Mouse (Mus musculus) heart, embryonic 13.5 days (tissue): ENCODE measurements around the gene Slc6a1. TPM values are rescaled to one million over a fixed set of nuclear protein-coding genes. Genes with fewer than 3 reads are reported as not detected.

Experiments
- ATAC-seq: fragments of 200-750 bp; cut with Nextera tagmentation; 2 replicates; pipeline ENCODE4 v1.8.0; 2017; ENCODE audit warnings: moderate TSS enrichment; ENCODE audit not compliant: insufficient number of reproducible peaks, low FRiP score, low TSS enrichment; ENCODE audit errors: extremely low read depth
- H3K27ac ChIP-seq: fragments of 300-500 bp; sonication (generic); replicated peaks from 2 replicates; pipeline ENCODE4 v1.5.1; 2015; ENCODE audit warnings: moderate library complexity, mild to moderate bottlenecking, inconsistent platforms
- H3K27me3 ChIP-seq: fragments of 300-500 bp; sonication (generic); replicated peaks from 2 replicates; pipeline ENCODE4 v1.6.1; 2015; ENCODE audit warnings: mild to moderate bottlenecking, inconsistent platforms
- H3K36me3 ChIP-seq: fragments of 300-500 bp; sonication (generic); 2 replicates; pipeline ENCODE4 v1.6.1; 2015; ENCODE audit warnings: mild to moderate bottlenecking, inconsistent platforms
- H3K4me1 ChIP-seq: fragments of 300-500 bp; sonication (generic); 2 replicates; pipeline ENCODE4 v1.6.1; 2015; ENCODE audit warnings: inconsistent platforms
- H3K4me2 ChIP-seq: fragments of 300-500 bp; sonication (generic); 2 replicates; pipeline ENCODE4 v1.6.1; 2015; ENCODE audit warnings: inconsistent platforms, mild to moderate bottlenecking, moderate library complexity
- H3K4me3 ChIP-seq: fragments of 300-500 bp; sonication (generic); 2 replicates; pipeline ENCODE4 v1.5.1; 2015; ENCODE audit warnings: moderate library complexity, mild to moderate bottlenecking, inconsistent platforms
- H3K9ac ChIP-seq: fragments of 300-500 bp; sonication (generic); 2 replicates; pipeline ENCODE4 v1.6.1; 2015; ENCODE audit warnings: inconsistent platforms, mild to moderate bottlenecking, moderate library complexity
- H3K9me3 ChIP-seq: fragments of 300-500 bp; sonication (generic); 2 replicates; pipeline ENCODE4 v1.6.1; 2016; ENCODE audit warnings: inconsistent platforms
- WGBS: fragments of 180-500 bp; shearing (Covaris S2); methylation state at CpG from one replicate; pipeline ENCODE4 v1.1.7; 2015; ENCODE audit warnings: mixed read lengths; 5-methylcytosine and 5-hydroxymethylcytosine counted together
- polyA plus RNA-seq: library from polyadenylated mRNA; unstranded; fragments of >200 nt; fragmentation: Nextera tagmentation; extraction: Ambion mirVana; gene quantifications from 2 replicates; pipeline ENCODE4 v1.2.1, GENCODE M21; 2015

Gene Slc6a1
- polyA plus RNA-seq, 1 experiment from 2014 or later, result 0.63 TPM

DNA sequence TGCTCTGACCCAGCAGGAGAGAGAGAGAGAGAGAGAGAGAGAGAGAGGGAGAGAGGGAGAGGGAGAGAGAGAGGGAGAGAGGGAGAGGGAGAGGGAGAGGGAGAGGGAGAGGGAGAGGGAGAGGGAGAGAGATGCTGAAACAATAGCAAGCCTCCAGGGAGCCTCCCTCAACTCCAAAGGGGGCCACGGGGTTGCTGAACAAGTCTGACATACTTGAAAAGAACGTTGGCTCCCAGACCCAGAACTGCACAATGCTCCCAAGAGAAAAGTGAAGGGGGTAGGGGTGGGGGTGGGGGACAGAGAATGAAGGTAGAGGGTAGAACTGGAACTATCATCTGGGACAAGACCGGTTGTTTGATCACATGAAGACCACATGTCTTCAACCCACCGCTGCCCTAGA is 14.5 kb upstream of the Slc6a1 start:
- no peak for ATAC-seq
- H3K27me3 ChIP-seq, result peaks cover 77% of the 10 kb centered on the region
- no peaks in the 10 kb centered on the region for H3K9me3 ChIP-seq
- no peak overlapping the region for H3K9ac ChIP-seq
- H3K4me1 ChIP-seq, result peaks cover 25% of the 10 kb centered on the region
- 33% methylated on average over 4 of the region's 4 CpGs for WGBS
- no peak overlapping the region for H3K27ac ChIP-seq
- H3K4me3 ChIP-seq, result no peak overlapping the region
- H3K36me3 ChIP-seq, result no peaks in the 10 kb centered on the region
- H3K4me2 ChIP-seq, result no peak overlapping the region

DNA sequence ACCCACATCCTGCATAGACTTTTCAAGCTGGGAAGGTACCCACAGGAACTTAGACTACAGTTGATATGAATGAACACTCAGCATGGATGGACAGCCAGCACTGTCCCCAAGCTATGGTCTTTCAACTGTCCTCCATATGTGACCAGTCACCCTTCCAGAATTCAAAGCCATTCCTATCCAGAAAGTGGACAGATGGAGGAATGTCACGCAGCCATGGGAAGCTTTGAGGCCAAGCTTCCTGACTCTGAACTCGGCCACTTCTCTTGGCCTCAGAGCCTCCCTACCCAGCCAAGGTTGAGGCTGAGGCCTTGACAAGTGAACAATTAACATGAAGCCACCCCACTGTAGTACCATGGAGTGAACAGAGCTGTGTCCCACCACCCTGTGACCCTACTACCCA is 12.8 kb upstream of the Slc6a1 start:
- WGBS, result 66% methylated on average over 2 of the region's 2 CpGs
- H3K27ac ChIP-seq, result no peak overlapping the region
- H3K36me3 ChIP-seq, result no peaks in the 10 kb centered on the region
- no peak overlapping the region for H3K9ac ChIP-seq
- H3K4me2 ChIP-seq, result no peak overlapping the region
- H3K27me3 ChIP-seq, result peaks cover 81% of the 10 kb centered on the region
- H3K4me3 ChIP-seq, result no peak overlapping the region
- H3K4me1 ChIP-seq, result peaks cover 21% of the 10 kb centered on the region
- ATAC-seq, result no peak
- H3K9me3 ChIP-seq, result no peaks in the 10 kb centered on the region

DNA sequence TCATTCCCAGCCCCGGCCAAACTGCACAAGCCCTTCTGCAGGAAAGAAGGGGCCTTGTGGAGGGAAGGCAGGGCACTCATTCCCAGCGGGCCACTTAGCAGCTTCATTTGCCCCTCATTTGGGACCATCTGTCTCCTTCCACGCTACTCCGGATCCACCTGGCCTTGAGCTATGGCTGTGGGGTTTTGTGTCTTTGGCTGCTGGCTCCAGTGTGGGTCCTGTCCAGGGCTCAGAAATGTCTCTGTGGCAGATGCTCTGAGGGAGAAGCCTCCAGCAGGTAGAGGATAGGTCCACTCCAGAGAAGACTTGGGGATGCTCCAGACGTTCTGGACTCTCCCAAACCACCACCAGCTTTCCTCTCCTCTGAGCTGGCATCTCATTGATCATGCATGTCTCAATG is 11.6 kb upstream of the Slc6a1 start:
- no peak overlapping the region for H3K27ac ChIP-seq
- H3K4me2 ChIP-seq, result no peak overlapping the region
- H3K4me3 ChIP-seq, result no peak overlapping the region
- no peaks in the 10 kb centered on the region for H3K9me3 ChIP-seq
- H3K27me3 ChIP-seq, result peaks cover 78% of the 10 kb centered on the region
- ATAC-seq, result no peak
- no peak overlapping the region for H3K9ac ChIP-seq
- WGBS, result 45% methylated on average over 5 of the region's 5 CpGs
- peaks cover 17% of the 10 kb centered on the region for H3K4me1 ChIP-seq
- no peaks in the 10 kb centered on the region for H3K36me3 ChIP-seq

DNA sequence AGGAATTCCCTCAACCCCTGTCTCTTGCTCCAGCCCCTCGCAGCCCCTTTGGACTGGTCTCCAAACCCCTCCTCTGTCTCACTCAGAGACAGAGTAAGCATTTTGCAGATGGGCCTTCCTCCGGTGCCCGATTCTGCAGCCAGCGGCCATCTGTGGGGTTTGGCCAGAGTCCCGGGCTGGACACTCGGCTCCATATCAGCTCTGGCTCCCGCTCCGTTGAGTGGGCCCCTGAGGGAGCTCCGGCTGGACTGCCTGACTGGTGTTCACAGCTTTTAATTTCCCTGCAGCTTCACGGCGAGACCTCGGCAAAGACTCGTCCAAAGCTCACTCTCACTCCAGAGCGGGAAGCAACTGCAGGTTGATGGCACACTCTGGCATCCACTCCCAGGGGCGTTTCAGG is 10.2 kb upstream of the Slc6a1 start:
- WGBS, result 45% methylated on average over 15 of the region's 15 CpGs

DNA sequence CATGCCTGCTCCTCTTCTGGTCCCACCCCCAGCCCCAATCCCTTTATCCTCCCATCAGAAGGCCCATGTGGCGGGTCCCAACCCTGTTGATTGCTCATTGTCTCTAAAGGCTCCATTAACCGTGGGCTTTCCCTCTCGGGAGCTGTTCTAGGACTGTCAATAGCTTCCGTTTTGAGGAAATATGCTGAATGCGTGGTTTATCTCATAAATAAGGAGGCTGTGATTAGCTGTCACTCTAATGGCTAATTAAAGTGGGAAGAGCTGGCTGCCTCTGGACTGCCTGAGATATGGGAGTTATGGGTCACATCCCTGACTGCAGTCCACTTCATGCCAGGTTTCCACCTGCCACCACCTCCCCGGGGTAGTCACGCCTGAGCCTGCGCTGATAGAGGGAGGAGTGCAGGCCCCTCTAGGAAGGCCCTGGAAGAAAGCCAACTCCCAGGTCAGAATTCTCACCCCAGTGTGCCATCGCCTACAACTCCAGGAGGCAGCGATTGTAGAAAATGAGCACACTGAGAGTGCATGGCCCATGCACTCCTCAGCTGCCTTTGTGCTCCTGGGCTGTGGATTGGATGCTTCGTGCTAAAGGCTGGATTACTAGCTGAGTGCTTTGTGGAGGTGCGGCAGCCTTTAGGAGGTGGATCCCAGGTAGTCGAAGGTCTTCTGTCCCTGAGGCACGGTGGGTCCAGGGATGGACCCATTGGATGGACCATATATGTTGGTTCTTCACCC is 8.3 kb upstream of the Slc6a1 start:
- H3K9ac ChIP-seq, result no peak overlapping the region
- H3K27me3 ChIP-seq, result peaks cover 84% of the 10 kb centered on the region
- H3K27ac ChIP-seq, result no peak overlapping the region
- H3K36me3 ChIP-seq, result no peaks in the 10 kb centered on the region
- H3K9me3 ChIP-seq, result no peaks in the 10 kb centered on the region
- 37% methylated on average over 14 of the region's 14 CpGs for WGBS
- no peak overlapping the region for H3K4me2 ChIP-seq
- H3K4me3 ChIP-seq, result no peak overlapping the region
- no peak for ATAC-seq
- H3K4me1 ChIP-seq, result peaks cover 17% of the 10 kb centered on the region

More for the DNA sequence above, 10.2 kb upstream of the Slc6a1 start:
- no peaks in the 10 kb centered on the region for H3K36me3 ChIP-seq
- peak overlapping the region; percentile 22 for H3K4me2 ChIP-seq
- no peak for ATAC-seq
- H3K27ac ChIP-seq, result no peak overlapping the region
- peaks cover 78% of the 10 kb centered on the region for H3K27me3 ChIP-seq
- H3K4me1 ChIP-seq, result peaks cover 17% of the 10 kb centered on the region
- H3K9ac ChIP-seq, result no peak overlapping the region
- no peak overlapping the region for H3K4me3 ChIP-seq
- no peaks in the 10 kb centered on the region for H3K9me3 ChIP-seq

DNA sequence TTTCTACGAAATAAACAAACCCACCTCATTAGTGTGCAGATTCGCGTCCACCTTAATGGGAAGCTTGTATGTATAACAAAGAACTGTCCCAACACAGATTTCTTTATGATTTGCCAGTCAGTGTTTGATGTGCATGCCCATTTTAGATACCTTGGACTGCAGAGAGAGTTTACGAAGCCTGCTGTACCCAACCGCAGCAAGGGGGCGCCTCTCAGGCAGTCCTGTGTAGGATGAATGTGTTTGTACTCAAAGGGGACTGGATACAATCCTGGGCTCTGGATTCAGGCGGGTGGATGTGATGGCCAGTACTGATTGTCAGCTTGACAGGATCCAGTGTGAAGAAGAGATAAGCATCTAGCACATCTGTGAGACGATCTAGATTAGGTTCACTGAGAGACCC is 6.6 kb upstream of the Slc6a1 start:
- Histone ChIP-seq H3K4me3 (no peak overlapping the region), H3K27me3 (peaks cover 92% of the 10 kb centered on the region), H3K4me1 (peaks cover 17% of the 10 kb centered on the region), H3K27ac (no peak overlapping the region), H3K4me2 (no peak overlapping the region), H3K36me3 (no peaks in the 10 kb centered on the region), H3K9ac (no peak overlapping the region), H3K9me3 (0 out of 2 replicates have a peak, but pooled peaks cover 2% of the 10 kb centered on the region)
- no peak for ATAC-seq
- 56% methylated on average over 8 of the region's 8 CpGs for WGBS

DNA sequence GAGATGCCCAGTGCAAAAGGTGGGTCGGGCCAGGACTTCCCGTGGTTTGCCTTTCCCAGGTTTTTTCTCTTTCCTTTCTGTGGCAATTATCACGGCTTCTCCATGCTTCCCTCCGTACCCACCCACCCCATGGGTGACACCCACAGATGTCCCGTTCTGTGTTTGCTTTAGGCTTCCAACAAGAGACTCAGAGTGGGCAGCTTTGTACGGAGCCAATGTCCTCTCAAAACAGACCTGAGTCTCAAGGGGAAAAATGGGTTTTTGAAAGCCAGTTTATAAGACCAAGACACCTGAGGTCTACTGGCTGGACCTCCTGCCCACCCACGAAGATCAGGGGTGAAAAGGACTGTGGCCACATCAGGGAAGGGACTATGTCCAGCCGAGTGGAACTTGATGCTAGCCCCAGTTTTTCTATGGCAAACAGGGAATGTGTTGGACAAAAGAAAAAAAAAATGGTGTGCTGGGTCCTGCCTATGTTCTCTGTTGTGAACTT is 889 bp downstream of the Slc6a1 start:
- Histone ChIP-seq H3K9ac (no peak overlapping the region), H3K36me3 (no peaks in the 10 kb centered on the region)
- WGBS, result 16% methylated on average over 8 of the region's 8 CpGs

DNA sequence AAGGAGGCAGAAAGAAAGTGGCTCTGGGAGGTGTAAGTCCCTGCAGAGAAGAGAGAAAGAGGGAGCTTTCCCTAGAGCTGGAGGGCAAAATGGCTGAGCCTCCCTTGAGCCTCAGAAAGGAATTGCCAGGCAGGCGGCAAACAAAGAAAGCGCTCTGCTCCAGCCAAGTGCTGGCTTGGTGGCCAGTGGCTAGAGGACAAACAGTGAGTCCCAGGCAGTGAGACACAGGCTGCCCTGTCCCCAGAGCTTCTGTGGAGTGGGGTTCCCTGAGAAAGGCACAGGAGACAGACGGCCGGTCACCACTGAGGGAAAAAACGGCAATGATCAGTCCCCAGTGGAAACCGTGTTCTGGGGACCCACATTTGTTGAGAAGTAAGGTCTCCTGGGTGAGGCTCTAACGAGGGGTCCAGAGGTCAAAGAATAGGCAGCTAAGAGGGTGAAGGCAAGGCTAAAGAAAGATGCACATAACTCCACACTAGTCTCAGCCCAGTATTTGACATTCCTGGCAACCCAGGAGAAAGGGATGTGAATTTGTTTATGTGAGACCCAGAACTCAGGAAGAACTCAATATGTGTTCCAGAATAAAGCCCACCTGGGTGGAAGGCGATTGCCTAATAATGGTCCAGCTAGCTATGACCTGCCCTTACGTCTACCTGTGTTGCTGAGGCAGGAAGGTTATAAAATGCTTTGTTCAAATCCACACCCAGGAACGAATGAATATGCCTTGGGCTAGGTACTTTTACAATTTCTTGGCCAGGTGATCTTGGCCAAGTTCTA is 1.7 kb downstream of the Slc6a1 start:
- no peak for ATAC-seq
- Histone ChIP-seq H3K27me3 (peaks cover 98% of the 10 kb centered on the region), H3K9ac (no peak overlapping the region), H3K9me3 (0 out of 2 replicates have a peak, but pooled peaks cover 2% of the 10 kb centered on the region), H3K4me2 (no peak overlapping the region), H3K36me3 (no peaks in the 10 kb centered on the region), H3K27ac (no peak overlapping the region), H3K4me1 (peaks cover 6% of the 10 kb centered on the region; the same call in 1 of the 2 replicates), H3K4me3 (no peak overlapping the region)
- WGBS, result 53% methylated on average over 10 of the region's 10 CpGs

More for the DNA sequence above, 889 bp downstream of the Slc6a1 start:
- Histone ChIP-seq H3K4me1 (peaks cover 6% of the 10 kb centered on the region; the same call in 1 of the 2 replicates), H3K4me3 (peak overlapping the region; percentile 29; the same call in 1 of the 2 replicates), H3K9me3 (0 out of 2 replicates have a peak, but pooled peaks cover 2% of the 10 kb centered on the region), H3K27ac (no peak overlapping the region), H3K4me2 (no peak overlapping the region), H3K27me3 (peaks cover 100% of the 10 kb centered on the region)
- no peak for ATAC-seq

DNA sequence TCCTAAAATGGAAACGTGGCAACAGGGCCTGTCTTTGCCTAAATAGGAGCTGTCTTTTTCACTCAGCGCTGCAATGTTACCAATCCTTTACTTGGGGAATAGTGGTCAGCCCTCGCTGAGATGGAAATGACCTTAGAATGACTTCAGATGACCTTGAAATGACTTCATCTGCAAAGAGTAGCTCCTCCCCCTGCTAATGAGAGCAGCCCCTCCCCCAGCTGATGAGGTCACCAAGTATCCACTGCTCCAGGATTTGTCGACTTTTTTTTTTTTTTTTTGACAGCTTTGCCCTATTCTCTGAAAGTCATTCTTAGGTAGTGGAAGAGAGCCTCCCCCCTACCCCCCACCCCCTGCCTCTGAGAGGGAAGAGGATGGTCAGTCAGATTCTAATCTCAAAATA is 3.0 kb downstream of the Slc6a1 start:
- no peak for ATAC-seq
- Histone ChIP-seq H3K27ac (no peak overlapping the region), H3K4me3 (no peak overlapping the region), H3K9ac (no peak overlapping the region), H3K27me3 (peaks cover 98% of the 10 kb centered on the region), H3K4me1 (peaks cover 6% of the 10 kb centered on the region; the same call in 1 of the 2 replicates), H3K4me2 (no peak overlapping the region), H3K36me3 (no peaks in the 10 kb centered on the region), H3K9me3 (0 out of 2 replicates have a peak, but pooled peaks cover 1% of the 10 kb centered on the region)
- 18% methylated on average over 4 of the region's 4 CpGs for WGBS

DNA sequence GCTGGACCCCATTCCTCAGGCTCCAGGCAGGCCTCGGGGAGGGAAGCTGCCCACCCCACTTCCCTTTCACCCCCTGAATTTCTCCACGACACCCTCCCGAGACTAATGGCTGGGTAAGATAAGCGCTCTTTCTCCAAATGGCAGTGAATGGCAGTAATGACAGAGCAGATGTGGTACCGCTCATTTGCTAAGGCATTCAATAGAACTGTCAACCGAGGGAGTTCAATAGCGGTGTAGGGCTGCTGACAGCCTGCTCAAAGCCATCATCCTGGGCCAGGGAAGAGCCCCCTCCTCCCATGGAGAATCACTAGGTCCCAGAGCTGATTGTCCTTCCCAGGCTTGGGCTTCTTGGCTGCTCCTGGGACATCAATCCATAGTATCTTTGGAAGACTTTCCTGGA is 6.7 kb downstream of the Slc6a1 start:
- H3K4me1 ChIP-seq, result no peaks in the 10 kb centered on the region
- no peaks in the 10 kb centered on the region for H3K36me3 ChIP-seq
- no peak overlapping the region for H3K4me2 ChIP-seq
- no peak overlapping the region for H3K27ac ChIP-seq
- H3K9me3 ChIP-seq, result no peaks in the 10 kb centered on the region
- H3K4me3 ChIP-seq, result no peak overlapping the region
- H3K27me3 ChIP-seq, result peaks cover 81% of the 10 kb centered on the region
- no peak for ATAC-seq
- H3K9ac ChIP-seq, result no peak overlapping the region
- 25% methylated on average over 7 of the region's 7 CpGs for WGBS

DNA sequence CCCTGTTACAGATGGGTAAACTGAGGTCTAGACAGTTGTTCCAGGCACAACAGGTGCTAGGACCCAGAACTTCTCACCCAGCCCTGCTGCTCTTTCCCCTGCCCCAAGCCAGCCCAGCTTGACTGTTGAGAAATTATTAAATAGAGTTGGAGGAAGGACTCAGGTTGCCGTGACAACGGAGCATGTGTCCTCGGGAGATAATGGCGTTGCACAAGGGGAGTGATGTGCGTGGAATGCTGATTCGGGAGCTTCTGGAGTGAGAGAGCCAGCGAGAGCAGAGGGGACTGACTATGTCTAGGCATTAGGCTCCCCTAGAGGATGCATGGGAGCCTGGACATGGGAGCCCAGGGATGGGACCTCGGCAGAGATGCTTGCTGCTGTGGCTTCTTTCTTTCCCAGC is 7.7 kb downstream of the Slc6a1 start:
- 42% methylated on average over 8 of the region's 8 CpGs for WGBS
- Histone ChIP-seq H3K4me2 (no peak overlapping the region), H3K9me3 (no peaks in the 10 kb centered on the region), H3K9ac (no peak overlapping the region), H3K27ac (no peak overlapping the region), H3K27me3 (peaks cover 80% of the 10 kb centered on the region), H3K4me1 (no peaks in the 10 kb centered on the region), H3K4me3 (no peak overlapping the region), H3K36me3 (no peaks in the 10 kb centered on the region)
- ATAC-seq, result no peak
